Mouse (Mus musculus) spleen, postnatal 36 days (tissue): Measurements from ENCODE around the gene Syt7.

Source experiments
- DNase-seq, 2 experiments: peaks; one replicate each; pipeline ENCODE4 v3.0.0; 2022; ENCODE audit warnings: low spot score in 2 of 2, mixed read lengths in 1 of 2

The Syt7 gene

DNA sequence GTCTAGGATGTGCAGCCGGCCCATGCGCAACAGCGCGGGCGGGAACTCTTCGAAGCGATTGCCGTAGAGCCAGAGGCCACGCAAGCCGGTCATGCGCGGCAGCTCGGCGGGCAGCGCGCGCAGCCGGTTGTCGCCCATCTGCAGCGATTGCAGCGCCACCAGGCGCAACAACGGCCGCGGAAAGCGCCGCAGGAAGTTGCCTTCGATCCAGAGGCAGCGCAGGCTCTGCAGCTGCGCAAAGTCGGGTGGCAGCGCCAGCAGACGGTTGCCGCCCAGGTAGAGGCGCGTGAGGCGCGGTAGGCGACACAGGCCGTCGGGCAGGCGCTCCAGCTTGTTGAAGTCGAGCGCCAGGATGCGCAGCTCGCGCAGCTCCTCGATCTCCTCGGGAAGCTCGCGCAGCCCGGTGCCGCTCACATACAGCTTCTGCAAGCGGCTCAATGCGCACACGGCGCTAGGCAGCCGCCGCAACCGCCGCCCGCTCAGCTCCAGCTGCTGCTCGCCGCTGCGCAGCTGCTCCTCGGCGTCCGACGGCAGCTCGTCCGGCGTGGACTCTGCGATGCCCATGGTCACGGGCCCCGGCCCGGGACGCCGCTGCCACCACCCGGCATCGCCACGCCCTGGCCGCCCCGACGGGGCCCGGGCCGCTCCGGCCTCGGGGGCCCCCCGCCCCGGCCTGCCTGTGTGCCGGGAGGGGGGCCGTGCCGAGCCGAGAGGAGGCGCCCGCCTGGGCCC is 68.0 kb downstream of the Syt7 start, which contains the start of gene Lrrc10b:
Gene Lrrc10b, minus strand, starts transcription at position 722 of the 732 bp plus-strand sequence.
- peak; percentile 14 to 30 for DNase-seq

DNA sequence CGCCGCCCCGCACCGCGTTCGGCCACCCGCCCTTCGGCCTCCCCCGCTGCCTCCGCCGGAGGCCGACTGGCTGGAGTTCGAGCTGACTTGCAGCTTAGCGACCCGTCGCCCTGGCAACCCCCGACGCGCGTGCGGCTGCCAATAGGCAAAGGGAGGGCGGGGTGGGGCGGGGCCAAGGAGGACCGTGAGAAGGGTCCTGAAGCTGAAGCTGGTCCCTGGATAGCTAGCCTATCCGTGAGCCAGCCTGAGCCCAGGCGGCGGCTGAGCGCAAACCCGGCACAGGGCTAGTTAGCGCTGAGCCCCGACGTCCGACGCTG is 68.6 kb downstream of the Syt7 start:
- DNase-seq: peak; percentile 14 to 20

DNA sequence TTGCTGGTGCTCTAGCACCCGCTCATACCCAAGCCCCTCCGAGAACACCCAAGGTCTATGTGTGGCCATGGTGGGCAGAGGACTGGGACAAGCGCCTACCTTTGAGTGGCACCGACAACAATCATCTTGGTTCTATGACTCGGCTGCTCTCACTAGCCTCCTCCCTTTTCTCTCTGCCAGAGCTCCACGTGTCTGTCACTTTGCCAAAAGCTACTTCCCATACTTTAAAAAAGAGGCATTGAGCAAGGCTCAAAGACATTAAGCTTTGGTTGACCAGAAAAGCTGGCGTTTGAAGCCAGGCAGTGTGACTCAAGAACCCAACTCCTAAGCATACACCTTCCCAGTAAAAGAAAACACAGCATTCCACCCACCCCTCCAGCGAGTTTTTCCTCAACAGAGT is 69.2 kb downstream of the Syt7 start:
- no peak for DNase-seq

DNA sequence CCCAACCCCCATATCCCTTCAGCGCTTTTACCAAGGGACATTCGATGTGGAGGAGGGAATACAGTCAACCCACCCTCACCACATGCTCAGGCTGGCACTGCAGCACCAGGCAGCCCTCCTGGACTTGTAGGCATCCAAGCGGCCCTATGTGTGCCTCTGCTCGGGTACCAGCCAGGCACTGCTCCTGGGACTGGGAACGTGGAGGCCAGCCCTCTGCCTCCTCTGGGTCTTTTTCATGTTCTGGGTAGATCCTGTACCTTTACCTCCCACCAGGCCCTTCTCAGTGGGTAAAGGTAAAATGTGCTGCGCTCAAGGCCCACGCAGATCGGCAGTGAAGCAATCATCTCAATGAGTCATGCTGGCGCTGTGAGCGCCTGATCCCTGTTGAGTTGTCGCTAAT is 71.0 kb downstream of the Syt7 start:
- no peak for DNase-seq

DNA sequence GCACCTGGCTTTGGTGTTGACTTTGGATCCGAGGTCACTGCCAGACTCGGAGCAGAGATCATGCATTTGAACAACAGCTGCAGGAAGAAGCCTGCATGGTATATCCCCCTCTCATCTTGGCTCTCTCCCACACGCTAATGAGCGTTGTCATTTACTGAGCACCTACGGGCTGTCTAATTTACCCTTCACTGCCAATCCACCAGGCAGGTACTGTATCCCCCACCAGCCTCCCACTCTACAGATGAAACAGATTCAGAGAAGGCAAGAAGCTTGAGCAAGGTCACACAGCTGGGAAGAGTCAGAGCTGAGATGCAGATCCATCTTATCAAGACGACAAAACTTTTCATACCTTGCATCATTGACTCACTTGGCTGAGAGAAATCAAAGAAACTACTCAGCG is 72.7 kb downstream of the Syt7 start:
- DNase-seq: no peak

DNA sequence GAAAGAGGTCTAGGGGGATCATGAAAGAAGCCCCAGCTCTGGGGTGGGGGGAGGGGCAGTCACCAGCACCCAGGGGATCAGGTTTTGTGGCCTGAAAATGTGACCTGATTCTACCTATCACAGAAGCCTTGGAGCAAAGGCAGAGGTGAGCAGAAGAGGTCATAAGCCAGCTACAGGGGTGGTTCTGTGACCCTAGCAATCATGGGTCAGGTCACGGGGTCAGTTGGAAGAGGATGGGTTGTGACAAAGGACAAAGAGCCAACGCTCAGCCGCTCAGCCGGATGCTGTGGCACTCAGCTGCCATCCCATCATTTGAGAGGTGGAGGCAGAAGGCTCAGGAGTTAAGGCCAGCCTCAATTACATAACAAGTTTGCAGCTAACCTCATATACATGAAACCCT is 75.5 kb downstream of the Syt7 start:
- no peak for DNase-seq

DNA sequence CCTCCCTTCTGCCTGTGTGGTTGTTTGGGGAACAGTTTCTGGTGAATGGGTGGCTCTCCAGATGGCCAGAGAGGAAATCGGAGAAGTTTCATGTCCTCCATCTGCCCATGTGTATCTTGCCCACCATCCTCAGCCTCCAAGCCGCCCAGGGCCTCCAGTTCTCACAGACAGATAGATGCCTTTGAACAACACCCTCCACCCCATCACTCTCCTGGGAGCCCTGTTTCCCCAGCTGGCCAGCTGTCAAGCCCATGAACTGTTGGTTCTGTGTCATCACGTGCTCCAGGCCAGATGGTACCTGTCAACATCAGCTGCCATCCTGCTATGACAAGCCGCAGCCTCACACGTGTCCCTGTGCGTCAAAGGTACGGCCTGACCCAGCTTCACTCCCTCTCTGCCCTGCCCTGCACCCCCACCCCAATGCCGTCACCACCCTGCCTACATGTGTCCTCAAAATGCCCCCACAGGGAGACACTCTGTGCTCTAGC is 80.3 kb downstream of the Syt7 start:
- peak in 1 of 2 experiments; percentile 5 for DNase-seq

DNA sequence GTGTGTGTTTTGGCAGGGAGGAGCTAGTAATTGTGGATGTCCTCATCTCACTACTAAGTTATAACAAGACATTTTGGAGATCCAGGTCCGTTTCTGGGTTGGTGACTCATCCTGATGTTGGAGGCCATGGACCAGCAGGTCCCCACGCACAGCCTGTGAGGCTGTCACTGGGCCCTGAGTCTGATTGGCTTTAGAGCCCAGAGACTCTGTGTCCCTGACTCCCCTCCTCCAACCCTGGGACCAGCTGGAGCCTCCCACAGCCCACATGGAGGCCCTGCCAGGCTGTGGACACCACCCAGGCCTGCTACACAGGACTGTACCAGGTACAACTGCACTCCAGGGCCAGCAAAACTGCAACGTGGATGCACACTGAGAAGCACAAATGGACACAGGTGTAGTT is 84.1 kb downstream of the Syt7 start:
- DNase-seq: no peak

DNA sequence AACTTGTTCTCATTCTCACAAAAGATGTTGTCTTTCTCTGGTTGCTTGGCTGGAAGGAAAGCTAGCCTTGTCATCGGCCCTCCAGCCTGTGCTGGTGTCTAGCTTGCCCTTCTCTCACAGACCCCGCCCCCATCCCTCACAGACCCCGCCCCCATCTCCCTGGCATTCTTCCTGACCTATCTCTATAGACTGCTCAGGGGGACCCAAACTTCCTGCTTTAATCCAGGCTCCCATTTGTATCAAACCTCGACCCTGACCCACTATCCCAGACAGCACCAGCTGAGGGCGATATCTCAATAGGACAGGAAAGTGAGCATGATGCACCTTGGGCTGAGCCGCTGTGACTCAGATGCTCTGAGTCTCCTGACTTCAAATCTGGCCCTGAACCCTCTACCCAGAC is 84.9 kb downstream of the Syt7 start:
- no peak for DNase-seq

DNA sequence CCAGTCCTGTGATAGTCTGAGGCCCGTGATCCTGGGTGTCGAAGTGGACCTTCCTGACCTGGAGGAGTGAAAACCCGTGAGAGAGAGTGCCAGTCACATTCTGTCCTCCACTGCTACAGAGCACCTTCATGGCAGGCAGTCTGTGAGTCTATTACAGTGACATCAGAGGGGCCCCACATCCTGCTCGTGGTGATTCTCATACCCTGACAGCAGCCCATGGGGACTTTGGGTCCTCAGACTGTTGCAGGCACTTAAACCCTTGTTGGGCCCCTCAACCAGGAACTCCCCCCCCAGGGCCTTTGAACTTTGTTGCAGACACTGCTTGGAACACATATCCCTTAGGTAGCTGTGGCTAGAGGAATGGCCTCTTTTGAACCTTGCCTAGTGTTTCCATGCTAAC is 90.7 kb downstream of the Syt7 start:
- no peak for DNase-seq

DNA sequence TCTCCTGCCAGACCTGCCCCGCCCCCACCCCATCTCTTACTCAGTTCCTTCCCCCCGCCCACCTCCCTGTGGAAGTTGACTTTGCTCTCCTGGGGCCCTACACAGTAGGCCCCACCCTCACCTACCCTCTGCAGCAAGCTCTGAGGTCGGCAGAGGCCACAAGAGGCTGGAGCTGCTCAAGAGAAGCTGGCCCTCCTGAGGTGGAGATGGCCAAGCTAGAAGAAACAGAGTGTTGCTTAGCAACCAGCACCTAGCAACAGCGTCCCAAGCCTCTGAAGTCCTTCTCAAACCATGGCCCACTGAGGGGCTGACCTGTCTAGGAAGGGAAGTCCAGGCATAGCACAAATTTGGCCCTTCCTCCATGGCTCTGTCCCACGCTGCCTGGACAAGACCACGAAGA is 93.8 kb downstream of the Syt7 start, which contains the start of gene Ppp1r32:
Gene Ppp1r32, minus strand, starts transcription at position 226 of the 400 bp plus-strand sequence.
- no peak for DNase-seq

DNA sequence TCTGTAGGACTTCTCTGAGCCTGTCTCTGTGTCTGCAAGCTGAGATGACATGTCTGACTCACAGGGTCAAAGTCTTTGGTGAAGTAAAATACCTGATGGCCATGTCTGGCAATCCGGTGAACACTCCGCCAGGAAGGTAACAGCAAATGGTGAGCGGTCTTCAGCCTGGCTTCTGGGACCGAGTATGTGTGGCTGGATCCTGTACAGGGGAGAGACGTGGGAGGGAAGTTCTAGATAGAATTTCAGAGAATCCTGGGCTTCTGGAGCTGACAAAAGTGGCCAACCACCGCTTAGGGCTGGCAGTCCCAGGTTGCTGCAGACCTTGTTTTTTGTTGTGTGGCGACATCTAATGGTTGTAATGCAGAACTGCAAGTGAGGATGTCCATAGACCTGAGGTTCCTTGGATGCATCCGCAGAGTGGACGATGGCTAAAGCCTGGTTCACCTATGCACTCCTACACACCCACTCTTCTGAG is 97.4 kb downstream of the Syt7 start:
- peak; percentile 9 to 16 for DNase-seq

DNA sequence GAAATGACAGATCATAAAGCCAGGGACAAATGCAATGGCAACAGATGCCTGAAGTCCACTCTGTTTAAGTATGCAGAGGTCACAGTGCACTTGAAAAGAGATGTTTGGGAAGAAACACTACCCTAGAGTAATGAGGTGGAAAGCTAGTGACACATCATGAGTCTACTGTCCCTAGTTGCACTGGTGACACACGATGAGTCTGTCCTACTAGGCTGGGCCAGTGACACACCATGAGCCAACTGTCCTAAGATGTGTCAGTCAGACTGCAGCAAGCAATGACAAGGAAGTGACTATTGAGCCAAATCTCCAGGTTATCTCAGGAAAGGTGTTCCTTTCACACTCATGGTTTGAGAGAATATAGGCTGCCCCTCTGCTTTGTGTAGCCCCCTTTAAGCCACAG is 106.8 kb downstream of the Syt7 start:
- DNase-seq: no peak

DNA sequence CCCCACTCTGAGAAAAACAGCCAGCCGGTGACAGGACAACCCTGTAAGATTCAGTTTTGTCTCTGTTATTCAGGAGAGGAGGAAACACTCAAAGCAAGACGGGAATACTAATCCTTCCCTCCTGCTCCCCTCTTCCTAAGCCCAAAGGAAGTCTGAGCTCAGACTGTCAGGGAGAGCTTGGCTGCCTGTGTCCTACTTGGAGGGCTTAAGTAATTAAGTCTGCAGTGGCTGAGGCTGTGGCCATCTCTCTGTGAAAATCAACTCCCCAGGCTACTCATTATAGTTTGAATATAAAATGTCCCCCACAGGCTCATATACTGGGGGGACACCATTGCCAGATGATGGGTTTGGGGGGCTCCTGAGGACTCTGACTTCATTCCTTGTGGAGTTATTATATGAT is 108.1 kb downstream of the Syt7 start:
- DNase-seq: no peak

DNA sequence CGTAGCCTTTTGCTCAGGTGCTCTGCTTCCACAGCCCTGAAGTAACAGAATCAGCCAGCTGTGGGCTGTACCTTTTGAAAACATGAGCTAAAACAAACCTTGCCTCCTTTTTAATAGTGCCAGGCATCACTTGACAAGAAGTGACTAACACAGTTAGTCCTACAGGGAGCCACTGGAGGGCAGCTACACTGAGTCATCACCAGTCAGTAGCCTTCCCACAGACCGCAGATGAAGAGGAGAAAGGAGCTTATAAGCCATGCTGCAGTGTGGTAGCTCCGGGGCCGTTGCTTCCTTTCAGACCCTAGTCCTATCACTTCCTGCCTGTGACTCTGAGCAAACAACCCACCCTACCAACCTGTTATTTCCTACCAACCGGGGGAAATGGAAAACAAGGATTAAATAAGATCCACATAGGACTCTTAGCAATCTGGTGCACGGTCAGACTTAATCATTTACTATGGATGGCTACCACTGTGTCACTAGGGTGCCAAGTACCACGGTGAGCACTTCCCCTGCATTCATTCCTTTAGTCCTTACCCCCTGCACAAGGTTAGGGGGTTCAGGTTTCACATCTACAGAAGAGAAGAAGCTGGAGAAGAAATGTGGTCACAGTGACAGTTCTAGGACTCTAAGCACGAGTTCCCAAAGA is 108.7 kb downstream of the Syt7 start:
- DNase-seq: no peak

DNA sequence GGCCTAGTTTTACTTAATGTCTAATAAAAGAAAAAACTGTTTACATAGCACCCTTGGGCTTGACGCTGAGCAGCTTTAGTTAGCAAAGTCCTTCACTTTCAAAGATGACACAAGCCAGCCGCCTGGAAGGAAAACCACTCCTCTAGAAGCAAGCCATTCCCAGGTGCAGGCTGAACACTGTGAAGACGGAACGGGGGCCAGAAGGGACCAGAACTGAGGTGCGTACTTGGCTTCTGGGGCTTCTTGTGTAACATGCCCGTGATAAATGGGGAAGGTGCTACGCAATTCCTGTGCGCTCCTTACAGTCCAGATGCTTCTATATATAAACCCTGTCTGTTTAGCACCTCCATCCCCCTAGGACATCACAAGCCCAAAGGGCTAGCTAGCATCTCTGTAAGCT is 111.7 kb downstream of the Syt7 start:
- DNase-seq: no peak

DNA sequence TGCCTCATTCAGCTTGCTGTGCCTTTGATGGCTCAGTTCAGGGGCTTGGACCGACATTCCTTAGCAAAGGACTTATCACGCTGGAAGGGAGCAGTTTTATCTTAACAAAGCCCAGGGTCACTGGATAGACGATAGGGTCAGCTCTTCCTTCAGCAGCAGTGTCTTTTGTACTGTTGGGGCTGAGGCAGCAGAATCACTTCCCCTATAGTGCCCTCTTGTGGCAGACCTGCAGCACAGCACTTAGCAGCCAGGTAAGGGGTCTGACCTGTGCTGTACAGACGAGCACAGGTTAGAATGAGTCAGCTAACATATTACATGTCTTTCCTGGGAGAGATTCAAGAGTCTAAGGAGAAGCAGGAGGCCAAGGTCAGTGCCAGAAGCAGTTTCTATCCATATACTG is 113.7 kb downstream of the Syt7 start:
- peak in 1 of 2 experiments; percentile 17 for DNase-seq
